Mouse (Mus musculus): ENCODE data around the gene Dgkb. TPM values are rescaled to one million over a fixed set of nuclear protein-coding genes. Genes with fewer than 3 reads are reported as not detected.

The Dgkb gene
- total and polyA plus RNA-seq, 3 experiments, result not detected

DNA sequence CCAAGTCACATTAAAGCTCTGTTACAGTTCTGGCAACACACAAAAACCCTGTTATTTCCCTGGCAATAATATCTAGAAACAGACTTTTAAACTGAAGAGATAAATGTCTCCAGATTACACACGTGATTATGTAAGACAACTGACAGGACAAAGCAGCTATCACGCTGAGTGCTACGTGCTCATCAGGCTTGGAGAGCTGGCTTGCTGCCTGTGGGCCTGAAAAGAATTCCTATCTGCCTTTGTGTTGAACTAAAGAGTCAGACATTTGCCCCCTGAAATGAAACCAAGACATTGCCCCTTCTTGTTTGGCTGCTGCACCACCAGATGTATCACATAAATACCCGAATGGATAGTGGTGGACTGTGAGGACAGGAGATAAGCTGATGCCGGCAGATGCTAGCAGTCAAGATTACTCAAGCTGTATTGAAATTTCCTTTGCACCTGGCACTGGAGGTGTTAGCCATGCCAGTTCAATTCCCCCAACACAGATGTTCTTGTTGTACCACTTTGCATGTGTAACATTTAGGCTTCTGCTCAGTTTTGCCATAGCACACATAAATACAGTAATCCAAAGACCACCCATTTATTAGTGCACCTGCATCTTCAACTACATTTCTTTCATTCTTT, 761.8 kb downstream of the Dgkb start:
- no peaks in the 10 kb centered on the region for H3K79me2 ChIP-seq (replicated peaks; ENCODE audit: control insufficient read depth, extremely low read depth, insufficient read depth, poor library complexity, severe bottlenecking)
- no peaks in the 10 kb centered on the region for H3K4me1 ChIP-seq (ENCODE audit: control insufficient read depth in 1 of 2, insufficient read depth in 2 of 2)
- in situ Hi-C loops (cut with MboI; ENCODE audit: low pct_ligation_motif_present, low pct_unique_long_range_greater_than_20kb, low sequenced_read_pairs) (no loop called here), dilution Hi-C loops (cut with MboI; ENCODE audit: extremely low pct_ligation_motif_present, extremely low pct_unique_long_range_greater_than_20kb, low sequenced_read_pairs) (no loop called here)
- H3K36me3 ChIP-seq (replicated peaks in 1 of 2; ENCODE audit: control insufficient read depth in 1 of 2, insufficient read depth in 1 of 2, low read length in 1 of 2), result no peaks in the 10 kb centered on the region
- no peak overlapping the region for H3K4me3 ChIP-seq (replicated peaks in 1 of 3; ENCODE audit: low read depth in 2 of 3, low read length in 2 of 3, poor library complexity in 1 of 3)
- DNase-seq (ENCODE audit: extremely low read depth), result no peak
- H3K9ac ChIP-seq (ENCODE audit: insufficient read depth, low read depth), result no peak overlapping the region
- no peaks in the 10 kb centered on the region for H3K27me3 ChIP-seq (replicated peaks)
- H3K9me3 ChIP-seq (replicated peaks; ENCODE audit: low read length), result no peaks in the 10 kb centered on the region
- TF ChIP-seq RCOR1 (conservative IDR thresholded peaks at IDR 0.05; ENCODE audit: low read depth, low read length), result no peak
- no peak for TF ChIP-seq POLR2A (IDR thresholded peaks at IDR 0.05; ENCODE audit: low read depth, low read length)
- no peak for TF ChIP-seq ELF1 (IDR thresholded peaks at IDR 0.05; ENCODE audit: low read depth, low read length)
- TF ChIP-seq MEF2A (IDR thresholded peaks at IDR 0.05; ENCODE audit: borderline replicate concordance, low read depth, low read length), result no peak
- no peak overlapping the region for H3K4me2 ChIP-seq (ENCODE audit: insufficient read depth, low read depth, poor library complexity, severe bottlenecking)
- H3K27ac ChIP-seq (ENCODE audit: insufficient read depth, low read depth), result no peak overlapping the region

- no peak overlapping the region for H3K9ac ChIP-seq (ENCODE audit: insufficient read depth, low read depth)
- TF ChIP-seq MAFK (IDR thresholded peaks at IDR 0.05; ENCODE audit: insufficient replicate concordance, low read length), result no peak
- TF ChIP-seq USF1 (IDR thresholded peaks at IDR 0.05; ENCODE audit: low read depth, low read length), result no peak
- no peak for TF ChIP-seq ZMIZ1 (IDR thresholded peaks at IDR 0.05; ENCODE audit: low read depth, low read length)
- no peak for TF ChIP-seq POLR2AphosphoS2 (IDR thresholded peaks at IDR 0.05; ENCODE audit: low read depth, low read length)
- TF ChIP-seq CHD1 (IDR thresholded peaks at IDR 0.05; ENCODE audit: low read depth, low read length), result no peak
- H3K27ac ChIP-seq (ENCODE audit: insufficient read depth, low read depth), result no peak overlapping the region
- in situ Hi-C loops (cut with MboI; ENCODE audit: low pct_ligation_motif_present, low pct_unique_long_range_greater_than_20kb, low sequenced_read_pairs) (no loop called here), dilution Hi-C loops (cut with MboI; ENCODE audit: extremely low pct_ligation_motif_present, extremely low pct_unique_long_range_greater_than_20kb, low sequenced_read_pairs) (no loop called here)
- no peaks in the 10 kb centered on the region for H3K27me3 ChIP-seq (replicated peaks)
- H3K9me3 ChIP-seq (replicated peaks; ENCODE audit: low read length), result no peaks in the 10 kb centered on the region
- no peak for DNase-seq (ENCODE audit: extremely low read depth)
- no peak overlapping the region for H3K4me2 ChIP-seq (ENCODE audit: insufficient read depth, low read depth, poor library complexity, severe bottlenecking)
- H3K36me3 ChIP-seq (replicated peaks in 1 of 2; ENCODE audit: control insufficient read depth in 1 of 2, insufficient read depth in 1 of 2, low read length in 1 of 2), result no peaks in the 10 kb centered on the region
- H3K4me1 ChIP-seq (ENCODE audit: control insufficient read depth in 1 of 2, insufficient read depth in 2 of 2), result no peaks in the 10 kb centered on the region
- no peak overlapping the region for H3K4me3 ChIP-seq (replicated peaks in 1 of 3; ENCODE audit: low read depth in 2 of 3, low read length in 2 of 3, poor library complexity in 1 of 3)
- H3K79me2 ChIP-seq (replicated peaks; ENCODE audit: control insufficient read depth, extremely low read depth, insufficient read depth, poor library complexity, severe bottlenecking), result no peaks in the 10 kb centered on the region
These were observed 768.9 kb downstream of the Dgkb start for GRCm38 (mm10) chr12:38586368-38586865.

DNA sequence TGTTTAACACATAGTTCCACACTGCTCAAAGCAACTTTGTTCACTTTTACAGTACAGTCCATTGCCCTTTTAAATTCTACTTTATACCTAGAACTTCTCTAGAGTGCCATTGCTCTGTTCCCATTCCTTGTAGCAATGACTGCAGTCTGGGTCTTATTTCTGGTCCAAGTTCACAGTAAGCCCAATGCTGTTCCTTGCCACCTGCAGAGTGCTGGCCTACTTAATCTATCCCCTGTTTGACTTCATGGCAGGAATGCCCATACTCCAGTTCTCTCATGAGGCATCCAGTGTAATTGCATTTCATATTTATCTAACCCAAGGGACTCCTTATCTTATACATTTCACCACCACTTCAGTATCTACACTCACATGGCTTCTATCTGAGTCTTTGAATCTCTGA, 772.4 kb downstream of the Dgkb start:
- Histone ChIP-seq H3K27me3 (replicated peaks) (no peaks in the 10 kb centered on the region), H3K4me2 (ENCODE audit: insufficient read depth, low read depth, poor library complexity, severe bottlenecking) (no peak overlapping the region), H3K36me3 (replicated peaks in 1 of 2; ENCODE audit: control insufficient read depth in 1 of 2, insufficient read depth in 1 of 2, low read length in 1 of 2) (no peaks in the 10 kb centered on the region), H3K9ac (ENCODE audit: insufficient read depth, low read depth) (no peak overlapping the region), H3K79me2 (replicated peaks; ENCODE audit: control insufficient read depth, extremely low read depth, insufficient read depth, poor library complexity, severe bottlenecking) (no peaks in the 10 kb centered on the region), H3K9me3 (replicated peaks; ENCODE audit: low read length) (no peaks in the 10 kb centered on the region), H3K4me3 (replicated peaks in 1 of 3; ENCODE audit: low read depth in 2 of 3, low read length in 2 of 3, poor library complexity in 1 of 3) (no peak overlapping the region), H3K4me1 (ENCODE audit: control insufficient read depth in 1 of 2, insufficient read depth in 2 of 2) (no peaks in the 10 kb centered on the region), H3K27ac (ENCODE audit: insufficient read depth, low read depth) (no peak overlapping the region)
- TF ChIP-seq JUN (IDR thresholded peaks at IDR 0.05; ENCODE audit: insufficient read depth, low read depth, low read length), result no peak
- no peak for TF ChIP-seq EP300 (IDR thresholded peaks at IDR 0.05; ENCODE audit: low read length)
- TF ChIP-seq PAX5 (IDR thresholded peaks at IDR 0.05; ENCODE audit: low read length), result no peak
- dilution Hi-C loops (cut with MboI; ENCODE audit: extremely low pct_ligation_motif_present, extremely low pct_unique_long_range_greater_than_20kb, low sequenced_read_pairs) (no loop called here), in situ Hi-C loops (cut with MboI; ENCODE audit: low pct_ligation_motif_present, low pct_unique_long_range_greater_than_20kb, low sequenced_read_pairs) (no loop called here)
- no peak for DNase-seq (ENCODE audit: extremely low read depth)
